Mouse (Mus musculus) urinary bladder, postnatal 36 days (tissue): ENCODE data around the gene Trappc3.

Experiments
- DNase-seq, 2 experiments: peaks; one replicate each; pipeline ENCODE4 v3.0.0; 2022; ENCODE audit warnings: low spot score in 2 of 2, mixed read lengths in 1 of 2

Gene Trappc3

GRCm38 (mm10) chr4:126313202-126313601 is 51.1 kb downstream of the Trappc3 start:
- DNase-seq, result no peak

- no peak for DNase-seq
Observed at GRCm38 (mm10) chr4:126314393-126314792, 52.3 kb downstream of the Trappc3 start.

GRCm38 (mm10) chr4:126315931-126316330 is 53.8 kb downstream of the Trappc3 start:
- DNase-seq, result no peak

- DNase-seq, result no peak
Observed at GRCm38 (mm10) chr4:126316443-126317040, 54.4 kb downstream of the Trappc3 start.

GRCm38 (mm10) chr4:126319806-126320205 is 57.7 kb downstream of the Trappc3 start:
- no peak for DNase-seq

- DNase-seq, result peak; percentile 98
Observed at GRCm38 (mm10) chr4:126321111-126321853, 59.2 kb downstream of the Trappc3 start, which contains the start of gene Adprhl2. Gene Adprhl2, minus strand, starts transcription at chr4:126321703.

GRCm38 (mm10) chr4:126321854-126322511 is 59.9 kb downstream of the Trappc3 start:
- no peak for DNase-seq

- DNase-seq, result no peak
Observed at GRCm38 (mm10) chr4:126322646-126323045, 60.5 kb downstream of the Trappc3 start.

GRCm38 (mm10) chr4:126324861-126325260 is 62.7 kb downstream of the Trappc3 start:
- no peak for DNase-seq

GRCm38 (mm10) chr4:126325281-126325861 is 63.2 kb downstream of the Trappc3 start, which contains the start of gene Tekt2:
Gene Tekt2, minus strand, starts transcription at chr4:126325688.
- DNase-seq, result peak in 1 of 2 experiments; percentile 65
